Mouse (Mus musculus): ENCODE results near the gene Cux1. TPM values are rescaled to one million over a fixed set of nuclear protein-coding genes. Genes with fewer than 3 reads are reported as not detected.
A peak's percentile ranks its signal among the peaks of the same experiment; 100 is the strongest.

The Cux1 gene
- polyA plus RNA-seq, 1 experiment = 164 TPM

- DNase-seq = no peak
- no peaks in the 10 kb centered on the region for H3K27me3 ChIP-seq (ENCODE audit: control insufficient read depth, insufficient read depth, low read length)
- H3K27ac ChIP-seq (ENCODE audit: control insufficient read depth, insufficient read depth, low read length) = no peak overlapping the region
- 57% methylated on average over 4 of the region's 4 CpGs for WGBS
- TF ChIP-seq CTCF (IDR thresholded peaks at IDR 0.05; ENCODE audit: borderline replicate concordance, control insufficient read depth, extremely low read depth, insufficient read depth, low read length, poor library complexity) = no peak
- peaks cover 21% of the 10 kb centered on the region for H3K4me1 ChIP-seq (replicated peaks; ENCODE audit: control insufficient read depth, insufficient read depth, low read length)
- no peaks in the 10 kb centered on the region for H3K36me3 ChIP-seq (ENCODE audit: control insufficient read depth, insufficient read depth, low read length)
- no peak overlapping the region for H3K4me3 ChIP-seq (ENCODE audit: control insufficient read depth, insufficient read depth, low read length)
Observed at GRCm38 (mm10) chr5:136563104-136563503, 4.2 kb downstream of the Cux1 start.

- DNase-seq = no peak
- Histone ChIP-seq H3K36me3 (ENCODE audit: control insufficient read depth, insufficient read depth, low read length) (no peaks in the 10 kb centered on the region), H3K27me3 (ENCODE audit: control insufficient read depth, insufficient read depth, low read length) (no peaks in the 10 kb centered on the region), H3K4me3 (ENCODE audit: control insufficient read depth, insufficient read depth, low read length) (no peak overlapping the region), H3K27ac (ENCODE audit: control insufficient read depth, insufficient read depth, low read length) (no peak overlapping the region), H3K4me1 (replicated peaks; ENCODE audit: control insufficient read depth, insufficient read depth, low read length) (peaks cover 26% of the 10 kb centered on the region)
- no peak for TF ChIP-seq CTCF (IDR thresholded peaks at IDR 0.05; ENCODE audit: borderline replicate concordance, control insufficient read depth, extremely low read depth, insufficient read depth, low read length, poor library complexity)
- TF ChIP-seq POLR2A (IDR thresholded peaks at IDR 0.05; ENCODE audit: control insufficient read depth, extremely low read depth, insufficient read depth, low read length, poor library complexity) = no peak
- WGBS = 92% methylated on average over 1 of the region's 1 CpGs
Observed at GRCm38 (mm10) chr5:136562212-136562611, 5.1 kb downstream of the Cux1 start.

GRCm38 (mm10) chr5:136561641-136562040 is 5.6 kb downstream of the Cux1 start:
- DNase-seq = no peak
- 51% methylated on average over 1 of the region's 1 CpGs for WGBS
- Histone ChIP-seq H3K36me3 (ENCODE audit: control insufficient read depth, insufficient read depth, low read length) (no peaks in the 10 kb centered on the region), H3K4me1 (replicated peaks; ENCODE audit: control insufficient read depth, insufficient read depth, low read length) (peaks cover 30% of the 10 kb centered on the region), H3K27me3 (ENCODE audit: control insufficient read depth, insufficient read depth, low read length) (no peaks in the 10 kb centered on the region), H3K27ac (ENCODE audit: control insufficient read depth, insufficient read depth, low read length) (no peak overlapping the region), H3K4me3 (ENCODE audit: control insufficient read depth, insufficient read depth, low read length) (no peak overlapping the region)
- TF ChIP-seq POLR2A (IDR thresholded peaks at IDR 0.05; ENCODE audit: control insufficient read depth, extremely low read depth, insufficient read depth, low read length, poor library complexity) (no peak), CTCF (IDR thresholded peaks at IDR 0.05; ENCODE audit: borderline replicate concordance, control insufficient read depth, extremely low read depth, insufficient read depth, low read length, poor library complexity) (no peak)

- H3K4me1 ChIP-seq (replicated peaks; ENCODE audit: control insufficient read depth, insufficient read depth, low read length) = peaks cover 38% of the 10 kb centered on the region
- peak overlapping the region; percentile 34; the same call in 1 of the 2 replicates for H3K27ac ChIP-seq (ENCODE audit: control insufficient read depth, insufficient read depth, low read length)
- TF ChIP-seq POLR2A (IDR thresholded peaks at IDR 0.05; ENCODE audit: control insufficient read depth, extremely low read depth, insufficient read depth, low read length, poor library complexity) (no peak), CTCF (IDR thresholded peaks at IDR 0.05; ENCODE audit: borderline replicate concordance, control insufficient read depth, extremely low read depth, insufficient read depth, low read length, poor library complexity) (no peak)
- H3K36me3 ChIP-seq (ENCODE audit: control insufficient read depth, insufficient read depth, low read length) = no peaks in the 10 kb centered on the region
- no peak for DNase-seq
- H3K27me3 ChIP-seq (ENCODE audit: control insufficient read depth, insufficient read depth, low read length) = no peaks in the 10 kb centered on the region
- H3K4me3 ChIP-seq (ENCODE audit: control insufficient read depth, insufficient read depth, low read length) = no peak overlapping the region
- WGBS = 43% methylated on average over 7 of the region's 7 CpGs
Observed at GRCm38 (mm10) chr5:136560656-136561055, 6.6 kb downstream of the Cux1 start.

- TF ChIP-seq CTCF (IDR thresholded peaks at IDR 0.05; ENCODE audit: borderline replicate concordance, control insufficient read depth, extremely low read depth, insufficient read depth, low read length, poor library complexity) (no peak), POLR2A (IDR thresholded peaks at IDR 0.05; ENCODE audit: control insufficient read depth, extremely low read depth, insufficient read depth, low read length, poor library complexity) (no peak)
- Histone ChIP-seq H3K36me3 (ENCODE audit: control insufficient read depth, insufficient read depth, low read length) (no peaks in the 10 kb centered on the region), H3K4me3 (ENCODE audit: control insufficient read depth, insufficient read depth, low read length) (no peak overlapping the region), H3K27ac (ENCODE audit: control insufficient read depth, insufficient read depth, low read length) (no peak overlapping the region), H3K4me1 (replicated peaks; ENCODE audit: control insufficient read depth, insufficient read depth, low read length) (peaks cover 42% of the 10 kb centered on the region), H3K27me3 (ENCODE audit: control insufficient read depth, insufficient read depth, low read length) (no peaks in the 10 kb centered on the region)
- no peak for DNase-seq
- 41% methylated on average over 4 of the region's 4 CpGs for WGBS
Observed at GRCm38 (mm10) chr5:136557446-136557845, 9.8 kb downstream of the Cux1 start.

- WGBS = 85% methylated on average over 14 of the region's 14 CpGs
- H3K4me3 ChIP-seq (ENCODE audit: control insufficient read depth, insufficient read depth, low read length) = no peak overlapping the region
- no peaks in the 10 kb centered on the region for H3K36me3 ChIP-seq (ENCODE audit: control insufficient read depth, insufficient read depth, low read length)
- DNase-seq = no peak
- no peak for TF ChIP-seq POLR2A (IDR thresholded peaks at IDR 0.05; ENCODE audit: control insufficient read depth, extremely low read depth, insufficient read depth, low read length, poor library complexity)
- TF ChIP-seq CTCF (IDR thresholded peaks at IDR 0.05; ENCODE audit: borderline replicate concordance, control insufficient read depth, extremely low read depth, insufficient read depth, low read length, poor library complexity) = no peak
- no peaks in the 10 kb centered on the region for H3K27me3 ChIP-seq (ENCODE audit: control insufficient read depth, insufficient read depth, low read length)
- no peak overlapping the region for H3K27ac ChIP-seq (ENCODE audit: control insufficient read depth, insufficient read depth, low read length)
- H3K4me1 ChIP-seq (replicated peaks; ENCODE audit: control insufficient read depth, insufficient read depth, low read length) = peaks cover 49% of the 10 kb centered on the region
Observed at GRCm38 (mm10) chr5:136556328-136557262, 10.7 kb downstream of the Cux1 start.
